Mouse (Mus musculus) neural tube, embryonic 13.5 days (tissue): ENCODE measurements at regions not wholly inside any gene's neighbourhood (a gene's known extent, or its start where the extent isn't known, plus 50 kb on each side); places are given as distances from the start of the nearest gene placed in this dataset.

ENCODE experiments used
- ATAC-seq: fragments of 200-750 bp; cut with Nextera tagmentation; 2 replicates; pipeline ENCODE4 v1.8.0; 2017; ENCODE audit warnings: low read depth, mild to moderate bottlenecking, moderate TSS enrichment, moderate library complexity
- H3K27ac ChIP-seq: fragments of 300-500 bp; sonication (generic); replicated peaks from 2 replicates; pipeline ENCODE4 v1.5.1; 2015; ENCODE audit warnings: moderate library complexity, mild to moderate bottlenecking, inconsistent platforms
- H3K27me3 ChIP-seq: fragments of 300-500 bp; sonication (generic); 2 replicates; pipeline ENCODE4 v1.6.1; 2015; ENCODE audit warnings: mild to moderate bottlenecking, inconsistent platforms
- H3K36me3 ChIP-seq: fragments of 300-500 bp; sonication (generic); 2 replicates; pipeline ENCODE4 v1.6.1; 2015; ENCODE audit warnings: mild to moderate bottlenecking, inconsistent platforms
- H3K4me1 ChIP-seq: fragments of 300-500 bp; sonication (generic); replicated peaks from 2 replicates; pipeline ENCODE4 v1.6.1; 2015; ENCODE audit warnings: inconsistent platforms
- H3K4me2 ChIP-seq: fragments of 300-500 bp; sonication (generic); 2 replicates; pipeline ENCODE4 v1.6.1; 2015; ENCODE audit warnings: inconsistent platforms, mild to moderate bottlenecking, moderate library complexity
- H3K4me3 ChIP-seq: fragments of 300-500 bp; sonication (generic); 2 replicates; pipeline ENCODE4 v1.5.1; 2015; ENCODE audit warnings: mild to moderate bottlenecking, inconsistent platforms
- H3K9ac ChIP-seq: fragments of 300-500 bp; sonication (generic); 2 replicates; pipeline ENCODE4 v1.6.1; 2015; ENCODE audit warnings: moderate library complexity, mild to moderate bottlenecking, inconsistent platforms
- H3K9me3 ChIP-seq: fragments of 300-500 bp; sonication (generic); 2 replicates; pipeline ENCODE4 v1.6.1; 2016; ENCODE audit warnings: inconsistent platforms
- WGBS: fragments of 180-500 bp; shearing (Covaris S2); methylation state at CpG from one replicate; pipeline ENCODE4 v1.1.7; 2015; 5-methylcytosine and 5-hydroxymethylcytosine counted together

GRCm38 (mm10) chr1:72012710-72013109, 199.4 kb downstream of the Mreg start:
- no peak for ATAC-seq
- no peaks in the 10 kb centered on the region for H3K36me3 ChIP-seq
- H3K4me3 ChIP-seq = no peak overlapping the region
- no peaks in the 10 kb centered on the region for H3K9me3 ChIP-seq
- no peak overlapping the region for H3K4me2 ChIP-seq
- no peak overlapping the region for H3K9ac ChIP-seq
- WGBS = 79% methylated on average over 7 of the region's 7 CpGs
- H3K4me1 ChIP-seq = 0 out of 2 replicates have a peak, but pooled peaks cover 6% of the 10 kb centered on the region
- no peaks in the 10 kb centered on the region for H3K27me3 ChIP-seq
- no peak overlapping the region for H3K27ac ChIP-seq

- no peak overlapping the region for H3K9ac ChIP-seq
- WGBS = 61% methylated on average over 7 of the region's 7 CpGs
- no peaks in the 10 kb centered on the region for H3K9me3 ChIP-seq
- no peak for ATAC-seq
- no peak overlapping the region for H3K4me3 ChIP-seq
- H3K4me2 ChIP-seq = no peak overlapping the region
- H3K4me1 ChIP-seq = 0 out of 2 replicates have a peak, but pooled peaks cover 7% of the 10 kb centered on the region
- no peaks in the 10 kb centered on the region for H3K36me3 ChIP-seq
- H3K27ac ChIP-seq = no peak overlapping the region
- H3K27me3 ChIP-seq = no peaks in the 10 kb centered on the region
Measured at GRCm38 (mm10) chr1:72009270-72009928, 202.7 kb downstream of the Mreg start.

GRCm38 (mm10) chr1:72006696-72007291, 205.3 kb downstream of the Mreg start:
- H3K27me3 ChIP-seq = no peaks in the 10 kb centered on the region
- no peak overlapping the region for H3K4me3 ChIP-seq
- H3K36me3 ChIP-seq = no peaks in the 10 kb centered on the region
- no peaks in the 10 kb centered on the region for H3K9me3 ChIP-seq
- H3K4me2 ChIP-seq = no peak overlapping the region
- no peak overlapping the region for H3K27ac ChIP-seq
- H3K9ac ChIP-seq = no peak overlapping the region
- 59% methylated on average over 7 of the region's 7 CpGs for WGBS
- no peak for ATAC-seq
- H3K4me1 ChIP-seq = 0 out of 2 replicates have a peak, but pooled peaks cover 12% of the 10 kb centered on the region

- Histone ChIP-seq H3K27me3 (no peaks in the 10 kb centered on the region), H3K27ac (no peak overlapping the region), H3K4me1 (0 out of 2 replicates have a peak, but pooled peaks cover 12% of the 10 kb centered on the region), H3K4me3 (no peak overlapping the region), H3K9me3 (no peaks in the 10 kb centered on the region), H3K36me3 (no peaks in the 10 kb centered on the region), H3K9ac (no peak overlapping the region), H3K4me2 (no peak overlapping the region)
- WGBS = 52% methylated on average over 8 of the region's 8 CpGs
- no peak for ATAC-seq
Measured at GRCm38 (mm10) chr1:72005956-72006355, 206.2 kb downstream of the Mreg start.

GRCm38 (mm10) chr1:72005550-72005949, 206.6 kb downstream of the Mreg start:
- no peak overlapping the region for H3K9ac ChIP-seq
- no peak for ATAC-seq
- no peak overlapping the region for H3K4me2 ChIP-seq
- 0 out of 2 replicates have a peak, but pooled peaks cover 12% of the 10 kb centered on the region for H3K4me1 ChIP-seq
- H3K27me3 ChIP-seq = no peaks in the 10 kb centered on the region
- WGBS = 61% methylated on average over 7 of the region's 7 CpGs
- no peak overlapping the region for H3K4me3 ChIP-seq
- no peak overlapping the region for H3K27ac ChIP-seq
- no peaks in the 10 kb centered on the region for H3K9me3 ChIP-seq
- H3K36me3 ChIP-seq = no peaks in the 10 kb centered on the region

- Histone ChIP-seq H3K9ac (no peak overlapping the region), H3K9me3 (no peaks in the 10 kb centered on the region), H3K27ac (no peak overlapping the region), H3K4me2 (no peak overlapping the region), H3K27me3 (no peaks in the 10 kb centered on the region), H3K4me3 (no peak overlapping the region), H3K4me1 (0 out of 2 replicates have a peak, but pooled peaks cover 12% of the 10 kb centered on the region), H3K36me3 (no peaks in the 10 kb centered on the region)
- ATAC-seq = no peak
- 81% methylated on average over 14 of the region's 14 CpGs for WGBS
Measured at GRCm38 (mm10) chr1:72003424-72004278, 208.5 kb downstream of the Mreg start.

- Histone ChIP-seq H3K4me1 (0 out of 2 replicates have a peak, but pooled peaks cover 12% of the 10 kb centered on the region), H3K9ac (no peak overlapping the region), H3K9me3 (no peaks in the 10 kb centered on the region), H3K4me2 (no peak overlapping the region), H3K27me3 (no peaks in the 10 kb centered on the region), H3K36me3 (no peaks in the 10 kb centered on the region), H3K27ac (no peak overlapping the region), H3K4me3 (no peak overlapping the region)
- WGBS = 80% methylated on average over 9 of the region's 9 CpGs
- no peak for ATAC-seq
Measured at GRCm38 (mm10) chr1:72002471-72003116, 209.5 kb downstream of the Mreg start.

- Histone ChIP-seq H3K4me2 (no peak overlapping the region), H3K9ac (no peak overlapping the region), H3K4me1 (peaks cover 15% of the 10 kb centered on the region), H3K27ac (no peak overlapping the region), H3K36me3 (no peaks in the 10 kb centered on the region), H3K9me3 (no peaks in the 10 kb centered on the region), H3K27me3 (no peaks in the 10 kb centered on the region), H3K4me3 (no peak overlapping the region)
- no peak for ATAC-seq
- 87% methylated on average over 2 of the region's 2 CpGs for WGBS
Measured at GRCm38 (mm10) chr1:72000741-72001140, 211.4 kb downstream of the Mreg start.

- H3K9ac ChIP-seq = no peak overlapping the region
- H3K27me3 ChIP-seq = no peaks in the 10 kb centered on the region; the same call in 1 of the 2 replicates
- no peak overlapping the region for H3K4me3 ChIP-seq
- no peak for ATAC-seq
- no peaks in the 10 kb centered on the region for H3K9me3 ChIP-seq
- H3K36me3 ChIP-seq = no peaks in the 10 kb centered on the region
- H3K4me2 ChIP-seq = no peak overlapping the region
- peaks cover 10% of the 10 kb centered on the region for H3K4me1 ChIP-seq
- 73% methylated on average over 2 of the region's 2 CpGs for WGBS
- H3K27ac ChIP-seq = no peak overlapping the region
Measured at GRCm38 (mm10) chr1:71996828-71997227, 215.3 kb downstream of the Mreg start.

- no peak overlapping the region for H3K9ac ChIP-seq
- WGBS = 40% methylated on average over 7 of the region's 7 CpGs
- H3K4me3 ChIP-seq = no peak overlapping the region
- H3K4me2 ChIP-seq = peak overlapping the region; percentile 13; the same call in 1 of the 2 replicates
- no peak for ATAC-seq
- peaks cover 10% of the 10 kb centered on the region for H3K4me1 ChIP-seq
- no peak overlapping the region for H3K27ac ChIP-seq
- H3K27me3 ChIP-seq = no peaks in the 10 kb centered on the region; the same call in 1 of the 2 replicates
- no peaks in the 10 kb centered on the region for H3K9me3 ChIP-seq
- H3K36me3 ChIP-seq = no peaks in the 10 kb centered on the region
Measured at GRCm38 (mm10) chr1:71996234-71996619, 215.9 kb downstream of the Mreg start.

- no peaks in the 10 kb centered on the region for H3K36me3 ChIP-seq
- 32% methylated on average over 16 of the region's 16 CpGs for WGBS
- peak overlapping the region; percentile 13; the same call in 1 of the 2 replicates for H3K4me2 ChIP-seq
- H3K4me1 ChIP-seq = peaks cover 10% of the 10 kb centered on the region
- no peak for ATAC-seq
- H3K4me3 ChIP-seq = no peak overlapping the region
- H3K27me3 ChIP-seq = no peaks in the 10 kb centered on the region; the same call in 1 of the 2 replicates
- no peaks in the 10 kb centered on the region for H3K9me3 ChIP-seq
- no peak overlapping the region for H3K9ac ChIP-seq
- H3K27ac ChIP-seq = no peak overlapping the region
Measured at GRCm38 (mm10) chr1:71995573-71996233, 216.4 kb downstream of the Mreg start.
